Mouse (Mus musculus): ENCODE data around the gene Zdhhc7.

The Zdhhc7 gene

GRCm38 (mm10) chr8:120036111-120036510 is 65.2 kb downstream of the Zdhhc7 start:
- no peak for DNase-seq (ENCODE audit: low spot score in 2 of 2)

GRCm38 (mm10) chr8:120034471-120034870 is 66.8 kb downstream of the Zdhhc7 start:
- peak in 1 of 2 experiments; percentile 22 for DNase-seq (ENCODE audit: low spot score in 2 of 2)

- DNase-seq (ENCODE audit: low spot score in 2 of 2): no peak
Measured at GRCm38 (mm10) chr8:120032549-120033208, 68.6 kb downstream of the Zdhhc7 start.

Data from right cerebral cortex, adult 2 months (tissue).